Mouse (Mus musculus) cerebellum, adult 2 months (tissue): ENCODE measurements at regions not wholly inside any gene's neighbourhood (a gene's known extent, or its start where the extent isn't known, plus 50 kb on each side); places are given as distances from the start of the nearest gene placed in this dataset.

ENCODE experiments used
- CTCF ChIP-seq: fragments of 200-500 bp; IDR thresholded peaks from 2 replicates; pipeline ENCODE4 v1.5.1; 2011; ENCODE audit warnings: low read depth, mild to moderate bottlenecking, control low read depth, low read length, moderate library complexity, borderline replicate concordance; ENCODE audit not compliant: insufficient read depth
- POLR2A ChIP-seq: fragments of 200-500 bp; IDR thresholded peaks from 2 replicates; pipeline ENCODE4 v1.6.1; 2011; ENCODE audit warnings: low read length, control low read depth, borderline replicate concordance; ENCODE audit not compliant: insufficient read depth

DNA sequence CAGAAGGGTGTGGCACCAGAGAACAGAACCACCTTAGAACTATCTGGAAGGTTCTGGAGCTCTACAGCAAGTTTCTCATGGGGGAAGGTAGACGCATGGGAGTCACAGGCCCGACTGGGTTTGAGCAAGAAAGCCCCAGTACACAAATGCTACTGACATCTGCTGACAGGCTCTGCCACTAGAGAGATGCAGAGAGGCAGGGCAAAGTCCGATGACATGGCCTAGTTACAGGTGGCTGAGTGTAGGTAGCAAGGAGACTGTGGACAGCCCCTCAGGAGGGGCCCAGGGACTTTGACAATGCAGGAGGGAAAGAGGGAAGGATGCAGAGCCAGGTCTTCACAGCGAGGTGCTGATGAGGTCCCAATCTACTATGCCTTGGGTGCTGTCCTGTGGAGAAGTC lies 305.3 kb upstream of the Dio3 start:
- no peak for TF ChIP-seq CTCF
- no peak for TF ChIP-seq POLR2A
